Mouse (Mus musculus) yolk sac, embryonic 10.5 days (tissue): ENCODE measurements around the gene Fmo1.

ENCODE experiments used
- DNase-seq: peaks from one replicate; pipeline ENCODE4 v3.0.0-alpha.2; 2017; ENCODE audit warnings: low spot score

Gene Fmo1

DNA sequence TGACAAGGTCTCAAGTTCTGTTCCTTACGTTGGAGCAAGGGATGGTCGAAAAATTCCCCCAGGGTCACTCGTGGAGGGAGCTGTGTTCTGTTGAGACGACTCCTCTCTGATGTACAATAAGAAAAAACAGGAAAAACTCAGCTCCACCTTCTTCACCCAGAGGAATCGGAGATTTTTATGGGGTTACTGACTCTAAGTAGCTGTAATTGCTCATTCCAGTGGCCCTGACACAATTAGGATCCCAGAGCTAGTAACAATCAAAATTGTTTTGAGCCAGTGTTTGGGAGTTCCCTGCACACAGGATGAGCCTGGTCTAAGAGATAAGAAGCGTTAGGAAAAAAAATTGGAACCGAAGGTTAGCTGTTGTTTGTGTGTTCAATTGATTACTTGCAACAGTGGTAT is at the start of gene Fmo1:
Gene Fmo1, minus strand, starts transcription at position 331 of the 402 bp plus-strand sequence.
- no peak for DNase-seq

GRCm38 (mm10) chr1:162914932-162915556 is 48.6 kb upstream of the Fmo1 start:
- DNase-seq, result no peak

DNA sequence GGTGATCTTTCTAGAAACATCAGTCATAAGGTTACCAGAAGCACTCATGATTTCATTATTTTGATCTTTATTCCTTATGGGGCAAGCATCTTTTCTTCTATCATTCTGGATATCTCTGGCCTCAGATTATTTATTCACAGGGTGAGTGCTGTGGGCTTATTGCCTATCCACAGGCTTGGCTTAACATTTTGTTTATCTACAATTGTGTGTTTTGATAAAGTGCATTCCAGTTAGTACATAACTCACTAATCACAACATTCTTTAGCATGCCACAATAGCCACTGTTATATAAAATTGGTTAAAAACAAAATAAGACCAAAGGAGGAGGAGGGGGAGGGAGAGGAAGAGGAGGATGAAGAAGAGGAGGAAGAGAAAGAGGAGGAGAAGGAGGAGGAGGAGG is 45.7 kb upstream of the Fmo1 start:
- DNase-seq, result no peak

DNA sequence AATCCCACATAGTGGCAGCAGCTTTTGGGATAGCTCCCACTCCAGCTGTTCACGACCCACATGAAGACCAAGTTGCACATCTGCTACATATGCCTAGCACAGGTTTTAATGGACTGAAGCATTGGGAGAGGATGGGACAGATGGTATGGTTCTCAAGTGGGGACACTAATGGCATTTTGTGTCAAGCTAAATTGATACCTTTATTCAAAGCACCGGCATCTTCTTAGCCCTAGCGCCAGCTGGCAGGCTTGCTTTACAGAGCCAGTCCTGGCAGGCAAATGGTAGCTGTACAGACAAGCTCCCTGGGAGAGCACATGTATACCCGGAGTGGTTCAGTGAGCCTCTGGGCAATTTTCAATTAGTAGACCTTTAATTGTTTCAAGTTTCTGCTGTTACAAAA is 35.5 kb upstream of the Fmo1 start:
- DNase-seq, result no peak

DNA sequence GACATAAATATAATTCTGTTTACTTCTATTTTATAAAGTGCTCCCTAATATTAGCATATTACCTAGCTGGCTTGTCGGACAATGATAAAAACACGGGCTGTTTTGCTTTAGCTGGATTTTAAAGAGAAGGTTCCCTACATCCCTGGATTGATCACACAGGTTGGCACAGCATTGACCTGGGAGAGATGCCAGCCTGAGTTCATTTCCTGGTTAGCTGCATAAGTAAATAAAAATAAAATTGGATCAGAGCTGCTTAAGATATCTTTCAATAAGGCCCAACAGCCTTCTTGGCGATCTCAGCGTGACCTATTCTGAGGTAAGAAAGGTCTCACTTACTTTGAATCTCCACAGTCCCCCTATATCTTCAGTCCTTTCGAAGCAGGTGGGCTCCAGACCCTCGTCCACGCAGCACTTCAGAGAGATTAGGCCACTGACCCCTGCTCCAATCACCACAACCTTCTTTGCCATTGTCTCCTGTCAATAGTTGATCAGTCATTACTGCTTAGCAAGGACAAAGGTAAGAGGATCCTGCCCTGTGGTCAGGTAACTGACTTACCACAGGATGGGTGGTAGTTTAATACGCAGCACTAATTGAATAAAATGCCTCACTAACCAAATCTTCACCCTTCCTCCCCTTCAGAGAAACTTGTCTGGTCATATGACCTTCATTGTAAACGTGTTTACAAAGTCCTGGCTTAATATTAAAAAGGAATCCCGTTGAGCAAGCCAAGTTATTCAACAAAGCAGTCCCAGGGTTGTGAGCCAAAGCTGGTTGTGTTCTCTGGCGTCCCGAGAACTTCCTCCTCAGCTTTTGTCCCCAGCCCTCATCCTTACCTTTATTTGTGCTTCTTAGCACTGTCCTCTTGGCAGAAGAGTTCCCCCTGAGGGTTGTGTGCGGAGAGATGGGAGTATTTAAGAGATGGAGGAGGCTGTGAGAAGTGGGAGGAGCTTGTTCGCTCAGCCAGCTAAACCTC is 31.7 kb upstream of the Fmo1 start, which contains the start of gene Fmo2:
Gene Fmo2, minus strand, starts transcription at position 889 of the 974 bp plus-strand sequence.
- no peak for DNase-seq

DNA sequence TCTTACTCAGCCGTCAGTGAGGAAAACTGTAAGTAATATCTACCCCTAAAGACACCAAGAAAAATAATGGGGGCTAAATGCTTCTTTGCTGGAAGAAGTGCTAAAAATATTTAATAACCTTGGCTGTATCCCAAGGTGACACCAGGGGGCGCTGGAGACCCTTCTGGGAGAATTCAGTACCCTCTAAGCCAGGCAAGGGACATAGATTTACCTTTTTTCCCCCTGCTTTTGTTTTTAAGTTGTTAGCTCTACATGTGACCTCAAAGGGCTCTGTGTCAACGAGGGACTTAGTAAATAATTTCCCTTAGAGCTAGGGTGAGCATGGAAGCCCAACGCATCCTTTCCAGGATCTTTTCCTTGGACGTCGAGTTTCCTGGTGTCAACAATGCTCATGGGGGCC is 29.5 kb upstream of the Fmo1 start:
- DNase-seq, result peak; percentile 56

- no peak for DNase-seq
Measured at GRCm38 (mm10) chr1:162893014-162893413, 26.6 kb upstream of the Fmo1 start.

DNA sequence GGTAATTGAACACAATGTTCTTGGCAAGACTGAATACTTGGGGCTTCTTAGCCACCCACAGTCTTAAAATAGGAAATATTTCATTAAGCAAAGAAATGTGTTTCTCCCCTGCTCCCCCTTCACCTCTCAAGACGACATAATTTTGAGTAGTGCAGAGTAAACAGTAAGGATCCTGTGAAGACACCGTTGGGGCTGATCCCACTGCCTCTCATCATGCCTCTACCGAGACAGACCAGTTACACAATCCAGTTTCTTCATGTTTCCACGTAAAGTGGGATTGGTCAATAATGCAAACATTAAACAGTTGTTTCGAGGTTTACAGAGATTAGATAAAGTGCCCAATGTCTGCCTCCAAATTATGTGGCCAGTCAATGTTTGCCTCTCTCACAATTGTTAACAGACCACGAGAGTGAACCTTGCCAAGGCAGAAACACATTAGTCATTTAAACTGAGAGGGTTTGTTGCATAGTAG is 25.6 kb upstream of the Fmo1 start:
- DNase-seq, result peak; percentile 82

DNA sequence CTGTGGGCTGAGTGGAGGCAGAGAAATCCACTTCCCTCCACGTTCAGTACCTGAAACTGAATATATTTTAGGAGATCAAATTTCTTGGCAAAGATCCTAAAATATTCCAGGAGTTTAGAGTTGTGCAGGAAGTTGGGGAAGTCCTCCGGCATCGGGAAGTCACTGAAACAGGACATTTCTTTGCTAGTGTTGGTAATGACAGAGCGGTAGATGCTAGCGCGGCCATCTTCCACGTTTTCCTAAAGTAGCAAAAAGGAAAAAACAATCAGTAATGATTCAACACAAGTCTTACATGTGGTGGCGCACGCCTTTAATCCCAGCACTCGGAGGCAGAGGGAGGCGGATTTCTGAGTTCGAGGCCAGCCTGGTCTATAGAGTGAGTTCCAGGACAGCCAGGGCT is 22.2 kb upstream of the Fmo1 start:
- no peak for DNase-seq

- no peak for DNase-seq
Measured at GRCm38 (mm10) chr1:162887644-162888043, 21.2 kb upstream of the Fmo1 start.

DNA sequence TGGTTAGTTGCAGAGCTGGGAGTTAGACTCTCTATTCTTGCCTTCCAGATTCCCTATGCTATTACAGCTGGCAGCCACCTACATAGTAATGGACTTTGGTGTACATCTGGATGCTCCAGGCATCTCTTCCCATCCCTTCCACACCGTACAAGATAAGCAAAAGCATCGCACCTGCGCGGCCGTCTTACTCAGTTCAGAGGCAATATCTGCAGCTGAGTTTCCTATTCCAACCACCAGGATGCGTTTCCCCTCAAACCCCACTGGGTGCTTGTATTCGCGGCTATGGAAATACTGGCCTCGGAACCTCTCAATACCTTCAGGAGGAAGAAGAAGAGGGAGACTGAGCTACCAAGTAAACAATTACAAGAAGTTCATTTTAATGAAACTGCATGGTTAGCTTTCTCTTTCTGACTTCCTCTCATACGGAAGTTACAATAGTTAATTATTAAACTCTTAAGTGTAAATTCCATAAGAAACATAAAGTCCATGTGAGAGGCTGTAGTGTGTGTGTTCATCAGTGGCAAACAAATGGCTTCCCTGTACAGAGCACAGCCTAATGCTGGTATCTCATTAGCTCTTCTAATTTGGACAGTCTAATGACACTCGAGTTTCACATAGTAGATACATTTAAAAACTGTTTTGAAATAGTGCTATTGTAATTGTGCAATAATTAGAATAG is 19.9 kb upstream of the Fmo1 start:
- DNase-seq, result no peak

- DNase-seq, result no peak
Measured at GRCm38 (mm10) chr1:162882681-162883080, 16.3 kb upstream of the Fmo1 start.

- DNase-seq, result no peak
Measured at GRCm38 (mm10) chr1:162879595-162880369, 13.4 kb upstream of the Fmo1 start.

GRCm38 (mm10) chr1:162875091-162875490 is 8.7 kb upstream of the Fmo1 start:
- peak; percentile 82 for DNase-seq

GRCm38 (mm10) chr1:162871701-162872311 is 5.4 kb upstream of the Fmo1 start:
- DNase-seq, result peak; percentile 82

DNA sequence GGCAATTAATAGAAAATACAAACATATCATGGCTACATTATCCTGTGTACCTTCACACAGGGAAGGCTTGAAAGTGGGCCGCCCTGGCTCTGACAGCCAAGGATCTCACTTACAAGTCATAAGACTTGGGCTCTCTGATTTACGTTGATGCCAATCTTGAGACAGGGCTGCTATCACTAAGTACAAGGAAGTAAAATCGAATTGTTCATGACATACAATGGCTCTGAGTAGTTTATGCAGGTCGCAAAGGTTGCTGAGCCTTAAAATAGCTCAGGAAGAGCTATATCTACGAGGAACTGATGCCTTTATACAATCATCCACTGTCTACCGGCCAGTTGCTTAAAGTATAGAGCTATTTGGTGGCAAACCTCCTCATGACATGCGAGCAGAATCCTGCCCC is 4.6 kb upstream of the Fmo1 start:
- no peak for DNase-seq

DNA sequence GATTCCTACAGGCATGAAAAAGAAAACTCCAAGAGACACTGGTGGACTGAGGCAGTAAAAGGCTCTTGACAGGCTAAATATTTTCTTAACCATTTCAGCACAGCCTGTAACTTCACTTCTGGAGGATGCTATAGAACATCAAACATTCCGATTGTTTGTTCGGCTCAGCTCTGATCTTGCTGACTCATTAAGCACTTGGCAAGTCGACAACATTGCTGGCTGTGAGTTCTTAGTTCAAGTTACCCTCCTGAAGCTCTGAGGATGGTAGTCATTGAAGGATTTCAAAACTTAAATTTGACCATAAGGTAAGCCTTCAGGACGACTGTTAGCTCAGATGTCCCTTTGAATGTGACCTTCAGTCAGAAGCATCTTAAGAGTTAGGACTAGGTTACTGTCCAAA is 986 bp upstream of the Fmo1 start:
- no peak for DNase-seq

GRCm38 (mm10) chr1:162865493-162865830 is 948 bp downstream of the Fmo1 start:
- no peak for DNase-seq

- no peak for DNase-seq
Measured at GRCm38 (mm10) chr1:162864816-162865492, 1.5 kb downstream of the Fmo1 start.

DNA sequence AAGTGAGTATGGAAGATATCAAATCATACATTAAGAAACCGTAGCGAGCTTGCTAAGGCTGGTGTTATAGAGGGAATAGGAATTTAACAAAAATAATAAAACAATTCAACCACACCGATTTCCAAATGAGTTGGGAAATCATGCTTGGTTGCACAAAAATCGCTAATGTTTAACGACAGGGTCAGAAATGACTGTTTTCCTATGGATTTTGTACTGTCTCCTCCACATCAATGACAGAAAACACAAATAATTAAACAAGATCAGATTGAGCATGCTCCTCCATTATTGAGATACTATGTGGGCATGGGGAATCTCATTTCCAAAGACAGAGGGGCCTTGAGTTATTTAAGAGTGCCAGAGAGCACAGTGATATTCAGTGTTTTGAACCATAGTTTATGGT is 2.1 kb downstream of the Fmo1 start:
- DNase-seq, result no peak

DNA sequence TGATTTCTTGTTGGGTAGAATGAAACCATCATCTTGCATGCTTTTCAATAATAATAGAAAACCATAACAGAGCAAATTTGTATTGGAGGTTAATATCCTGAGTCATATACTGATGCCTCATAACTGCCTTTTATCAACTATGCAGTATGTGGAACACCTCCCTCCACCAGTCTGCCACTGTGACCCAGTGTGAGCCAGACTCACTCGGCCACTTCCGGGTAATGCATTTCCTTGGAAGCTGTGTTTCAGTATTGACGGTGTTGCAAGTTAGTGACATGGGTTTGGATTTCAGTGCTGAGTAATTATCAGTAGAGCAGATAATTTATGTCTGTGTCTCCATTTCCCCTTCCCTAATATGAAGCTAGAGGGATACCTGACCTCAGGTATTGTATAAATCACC is 2.8 kb downstream of the Fmo1 start:
- no peak for DNase-seq
